Mouse (Mus musculus) cortical plate, adult 2 months (tissue): Measurements from ENCODE around the gene Xrcc4. TPM values are rescaled to one million over a fixed set of nuclear protein-coding genes. Genes with fewer than 3 reads are reported as not detected.

Source experiments
- H3K27ac ChIP-seq: fragments of 200-500 bp; 2 replicates; pipeline ENCODE4 v1.5.1; 2012; ENCODE audit warnings: low read length, control low read depth, inconsistent platforms; ENCODE audit not compliant: insufficient read depth
- H3K4me1 ChIP-seq: fragments of 200-500 bp; 2 replicates; pipeline ENCODE4 v1.6.1; 2011; ENCODE audit warnings: low read length; ENCODE audit not compliant: control insufficient read depth, insufficient read depth
- H3K4me3 ChIP-seq: fragments of 200-500 bp; 2 replicates; pipeline ENCODE4 v1.5.1; 2011; ENCODE audit warnings: mild to moderate bottlenecking, low read length, control low read depth; ENCODE audit not compliant: insufficient read depth
- CTCF ChIP-seq: fragments of 200-500 bp; IDR thresholded peaks from 2 replicates; pipeline ENCODE4 v1.5.1; 2011; ENCODE audit warnings: mild to moderate bottlenecking, control low read depth, low read length; ENCODE audit not compliant: insufficient read depth; ENCODE audit errors: extremely low read depth
- POLR2A ChIP-seq: fragments of 200-500 bp; IDR thresholded peaks from 2 replicates; pipeline ENCODE4 v1.6.1; 2011; ENCODE audit warnings: mild to moderate bottlenecking, low read length, control low read depth; ENCODE audit not compliant: insufficient read depth; ENCODE audit errors: extremely low read depth
- polyA plus RNA-seq: library from polyadenylated mRNA; depleted of rRNA; stranded (reverse); fragments of >200 nt; gene quantifications from 2 replicates; pipeline ENCODE4 v1.2.3, GENCODE M21; 2012

Xrcc4 gene
- polyA plus RNA-seq, 1 experiment, result 10.7 TPM

DNA sequence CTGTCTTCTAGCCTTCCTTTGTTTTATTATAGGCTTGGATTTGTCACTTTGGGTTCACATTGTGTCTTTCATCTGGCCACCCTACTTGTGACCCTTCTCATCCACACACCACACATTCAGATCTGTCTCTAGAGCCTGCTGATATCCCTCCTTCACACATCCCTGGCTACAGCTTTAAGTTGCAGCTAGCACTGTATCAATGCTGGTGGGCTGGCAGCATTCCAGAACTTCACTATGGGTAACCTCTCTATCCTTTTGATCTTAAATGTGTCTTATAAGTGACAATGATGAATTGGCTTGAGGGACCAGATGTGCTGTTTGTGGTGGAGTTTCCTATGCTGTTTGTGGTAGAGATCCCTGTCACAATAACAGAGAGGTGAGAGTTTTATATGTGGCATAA lies 120.7 kb downstream of the Xrcc4 start:
- Histone ChIP-seq H3K4me1 (no peaks in the 10 kb centered on the region), H3K4me3 (no peak overlapping the region), H3K27ac (no peak overlapping the region)
- no peak for TF ChIP-seq CTCF
- no peak for TF ChIP-seq POLR2A

DNA sequence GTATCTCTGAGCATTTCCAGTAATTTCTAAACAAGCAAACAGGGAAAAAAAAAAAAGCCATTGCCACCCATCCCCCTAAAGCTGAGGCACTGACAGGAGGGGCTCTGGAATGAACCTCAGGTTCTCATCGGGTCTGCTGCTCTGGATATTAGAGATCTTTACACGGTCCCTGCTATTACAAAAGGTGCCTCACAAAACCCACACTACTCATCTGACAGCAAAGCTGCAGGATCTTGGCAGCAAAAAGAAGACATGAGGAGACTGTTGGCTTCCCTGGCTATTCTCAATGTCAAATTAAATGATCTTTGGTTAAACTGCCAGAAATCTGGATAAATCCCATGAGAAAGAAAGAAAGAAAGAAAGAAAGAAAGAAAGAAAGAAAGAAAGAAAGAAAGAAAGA lies 145.1 kb downstream of the Xrcc4 start:
- no peaks in the 10 kb centered on the region for H3K4me1 ChIP-seq

DNA sequence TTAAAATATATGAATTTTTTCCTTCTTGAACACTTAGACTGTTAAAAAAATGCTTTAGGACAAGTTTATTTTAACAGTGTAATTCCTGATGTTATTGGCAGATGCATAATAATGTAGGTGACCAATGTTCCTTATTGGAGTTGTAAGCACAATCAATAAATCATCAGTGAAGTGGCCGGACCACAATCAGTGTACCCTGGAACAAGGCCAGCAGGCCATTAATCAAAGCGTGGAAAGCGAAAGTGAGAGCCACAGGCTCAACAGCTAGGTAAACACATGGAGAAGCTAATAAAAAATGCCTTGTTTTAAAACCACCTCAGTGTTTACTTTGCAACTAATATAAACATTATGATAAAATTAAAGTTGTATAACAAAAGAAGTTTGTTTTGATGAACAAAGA lies 159.9 kb downstream of the Xrcc4 start:
- TF ChIP-seq POLR2A (no peak), CTCF (no peak)
- no peaks in the 10 kb centered on the region for H3K4me1 ChIP-seq
- H3K4me3 ChIP-seq, result no peak overlapping the region
- H3K27ac ChIP-seq, result no peak overlapping the region

More for the DNA sequence above, 145.1 kb downstream of the Xrcc4 start:
- H3K4me3 ChIP-seq, result no peak overlapping the region
- H3K27ac ChIP-seq, result no peak overlapping the region
- TF ChIP-seq POLR2A, result no peak
- TF ChIP-seq CTCF, result no peak

DNA sequence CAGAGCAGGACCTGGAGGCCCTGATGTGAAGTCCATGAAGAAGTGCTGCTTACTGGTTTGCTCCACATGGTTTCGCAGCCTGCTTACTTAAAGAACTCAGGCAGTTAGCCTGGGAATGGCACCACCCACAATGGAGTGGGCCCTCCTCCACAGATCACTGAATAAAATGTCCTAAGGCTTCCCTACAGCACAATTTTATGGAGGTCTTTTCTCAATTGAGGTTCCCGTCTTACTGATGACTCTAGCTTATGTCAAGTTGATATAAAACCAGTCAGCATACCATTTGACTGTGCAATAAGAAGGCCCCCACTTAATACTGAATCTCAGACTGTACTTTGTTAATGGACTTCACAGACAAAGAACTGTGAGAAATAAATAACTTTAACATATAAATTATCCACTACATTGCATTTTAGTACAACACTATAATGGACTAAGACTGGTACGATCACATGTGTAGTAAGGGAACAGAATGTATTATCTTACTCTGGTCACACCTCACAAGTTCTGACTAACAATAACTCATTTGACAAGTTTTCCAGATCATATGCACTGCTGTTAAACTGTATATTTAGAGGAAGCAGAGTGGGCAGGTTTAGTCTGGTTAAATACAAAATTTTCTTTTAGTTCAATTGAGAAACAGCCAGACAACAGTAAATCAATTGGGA lies 170.5 kb downstream of the Xrcc4 start:
- H3K27ac ChIP-seq, result no peak overlapping the region
- no peaks in the 10 kb centered on the region for H3K4me1 ChIP-seq
- H3K4me3 ChIP-seq, result no peak overlapping the region
- TF ChIP-seq CTCF (no peak), POLR2A (no peak)

DNA sequence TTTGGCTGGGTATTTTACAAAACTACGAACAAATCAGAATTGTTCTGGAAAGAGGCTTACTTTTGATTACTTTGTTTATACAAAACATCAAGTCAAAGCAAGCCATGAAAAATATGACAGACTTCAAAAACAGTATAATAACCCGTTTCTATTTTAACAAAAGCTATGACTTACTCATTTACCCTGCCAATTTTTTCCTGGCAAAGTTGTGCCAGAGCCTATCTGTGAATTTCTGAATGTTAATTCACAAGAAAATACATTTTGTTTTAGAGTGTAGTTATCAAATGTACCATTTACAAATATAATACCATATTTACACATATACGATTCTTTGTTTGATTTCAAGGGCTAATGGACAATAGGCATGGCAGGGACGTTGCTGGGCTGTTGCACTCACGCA lies 175.1 kb downstream of the Xrcc4 start:
- H3K27ac ChIP-seq, result no peak overlapping the region
- no peak overlapping the region for H3K4me3 ChIP-seq
- TF ChIP-seq POLR2A (no peak), CTCF (no peak)
- H3K4me1 ChIP-seq, result no peaks in the 10 kb centered on the region

DNA sequence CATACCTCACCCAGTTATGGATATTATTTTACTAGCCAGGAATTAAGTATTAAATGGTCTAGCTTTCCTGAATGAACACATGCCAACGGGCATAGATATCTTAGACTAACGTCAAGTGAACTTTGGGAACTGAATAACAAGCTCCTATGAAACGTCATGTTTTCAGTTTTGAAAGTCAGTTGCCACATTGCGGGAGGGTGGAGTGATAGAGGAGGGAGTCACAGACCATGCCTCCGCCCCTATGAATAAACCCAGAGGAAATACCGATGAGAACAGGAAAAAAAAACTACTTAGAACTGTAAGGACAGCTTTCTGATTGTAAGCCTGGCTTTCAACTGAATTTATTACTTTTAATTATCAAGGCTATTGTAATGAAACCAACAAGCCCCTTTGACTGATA lies 175.5 kb downstream of the Xrcc4 start:
- TF ChIP-seq POLR2A (no peak), CTCF (no peak)

DNA sequence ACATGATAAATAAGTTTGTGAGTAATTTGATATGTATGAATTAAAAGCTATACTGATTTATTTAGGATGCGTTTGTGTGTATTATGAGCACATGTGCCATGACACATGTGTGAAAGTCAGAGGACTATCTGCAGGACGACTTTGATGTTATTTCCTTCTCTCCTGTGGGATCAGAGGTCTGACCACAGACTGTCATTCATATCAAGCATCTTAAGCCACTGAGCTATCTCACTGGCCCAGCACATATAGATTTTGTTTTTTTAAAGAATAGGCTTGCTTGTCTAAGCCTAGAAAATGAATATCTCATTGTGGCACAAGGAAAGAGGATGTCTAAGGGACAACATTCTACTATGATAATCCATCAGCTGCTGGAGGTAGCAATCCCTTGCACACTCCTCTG lies 183.3 kb downstream of the Xrcc4 start:
- Histone ChIP-seq H3K27ac (no peak overlapping the region), H3K4me1 (no peaks in the 10 kb centered on the region), H3K4me3 (no peak overlapping the region)
- TF ChIP-seq POLR2A (no peak), CTCF (no peak)

More for the DNA sequence above, 175.5 kb downstream of the Xrcc4 start:
- Histone ChIP-seq H3K4me3 (no peak overlapping the region), H3K27ac (no peak overlapping the region), H3K4me1 (no peaks in the 10 kb centered on the region)

DNA sequence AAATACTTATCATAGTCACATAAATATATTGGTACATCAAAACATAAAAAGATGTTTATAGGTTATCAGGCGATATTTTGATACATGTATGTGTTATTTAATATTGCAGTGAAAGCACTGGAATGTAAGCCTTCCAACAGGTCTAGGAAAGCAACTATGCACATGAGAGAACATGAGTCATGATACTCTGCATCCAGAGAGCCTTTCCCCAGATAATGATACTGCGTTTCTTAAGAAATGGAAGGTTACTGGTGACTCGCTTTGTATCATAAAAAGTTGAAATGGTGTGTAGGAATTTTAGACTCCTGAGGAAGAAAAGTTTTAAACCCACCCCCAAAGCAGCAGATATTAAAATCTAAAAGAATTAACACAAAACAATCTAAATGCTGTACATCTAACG lies 190.3 kb downstream of the Xrcc4 start:
- Histone ChIP-seq H3K27ac (no peak overlapping the region), H3K4me3 (no peak overlapping the region), H3K4me1 (no peaks in the 10 kb centered on the region)
- TF ChIP-seq CTCF (no peak), POLR2A (no peak)

DNA sequence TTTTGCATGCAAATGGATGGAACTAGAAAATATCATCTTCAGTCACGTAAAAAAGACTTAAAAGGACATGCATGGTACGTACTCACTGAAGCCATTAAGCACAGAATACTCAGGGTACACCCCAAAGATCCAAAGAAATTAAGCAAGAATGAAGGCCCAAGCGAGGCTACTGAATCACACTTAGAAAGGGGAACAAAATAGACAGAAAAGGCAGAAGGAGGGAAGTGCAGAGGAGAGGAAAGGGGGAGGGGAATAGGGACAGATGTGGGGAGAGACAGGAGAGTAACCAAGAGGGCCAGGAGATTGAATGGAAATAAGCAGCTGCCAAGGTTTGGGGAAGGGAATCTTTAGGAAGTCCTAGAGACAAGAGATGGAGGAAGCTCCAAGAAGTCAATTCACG lies 197.3 kb downstream of the Xrcc4 start:
- Histone ChIP-seq H3K4me1 (no peaks in the 10 kb centered on the region), H3K4me3 (no peak overlapping the region), H3K27ac (no peak overlapping the region)
- TF ChIP-seq CTCF (no peak), POLR2A (no peak)

DNA sequence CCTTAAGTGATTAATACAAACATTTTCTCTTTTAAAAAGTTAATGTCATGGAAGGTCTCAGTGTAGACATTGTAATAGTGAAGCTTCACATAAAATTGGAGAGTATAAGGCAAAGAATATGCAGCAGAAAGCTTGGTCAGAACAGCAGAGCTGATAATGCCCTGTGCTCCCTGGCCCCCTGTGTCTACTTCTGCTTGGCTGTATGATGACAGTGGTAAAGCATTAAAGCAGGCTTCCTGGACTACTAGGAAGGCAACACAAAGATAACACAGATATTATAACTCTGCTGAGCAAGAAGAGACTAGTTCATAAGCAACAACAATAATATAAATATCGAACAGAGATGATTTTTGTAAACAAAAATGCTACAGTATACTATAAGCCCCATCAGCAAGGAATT lies 199.2 kb downstream of the Xrcc4 start:
- no peak overlapping the region for H3K27ac ChIP-seq
- H3K4me1 ChIP-seq, result no peaks in the 10 kb centered on the region
- no peak overlapping the region for H3K4me3 ChIP-seq
- TF ChIP-seq CTCF (no peak), POLR2A (no peak)

DNA sequence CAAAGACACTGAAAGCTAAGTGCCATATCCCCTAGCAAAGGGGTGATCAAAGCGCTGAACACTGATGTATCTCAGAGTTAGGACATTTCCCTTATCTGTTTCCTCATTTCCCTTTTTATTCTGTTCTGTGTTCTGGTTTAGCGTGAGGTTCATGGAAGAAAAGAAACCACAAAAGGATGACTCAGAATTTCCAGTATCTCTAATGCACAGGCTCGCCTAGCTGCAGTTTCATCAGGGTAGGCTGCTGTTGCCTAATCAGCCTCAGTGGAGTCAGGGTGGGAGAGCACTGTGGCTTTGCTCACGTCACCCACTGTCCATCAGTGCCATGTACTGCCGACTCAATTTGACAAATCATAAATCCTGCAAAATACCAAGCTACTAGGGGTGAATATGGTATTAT lies 200.3 kb downstream of the Xrcc4 start:
- no peak overlapping the region for H3K4me3 ChIP-seq
- no peak for TF ChIP-seq CTCF
- TF ChIP-seq POLR2A, result no peak
- H3K4me1 ChIP-seq, result no peaks in the 10 kb centered on the region
- no peak overlapping the region for H3K27ac ChIP-seq
